Mouse (Mus musculus): Measurements from ENCODE around the gene Frmd8. TPM values are rescaled to one million over a fixed set of nuclear protein-coding genes. Genes with fewer than 3 reads are reported as not detected.

Gene Frmd8
- total and polyA plus RNA-seq, 3 experiments = 22.8 to 34.4 TPM; not detected in 1

GRCm38 (mm10) chr19:5923990-5924712 lies 49.1 kb upstream of the Frmd8 start (continued):
- TF ChIP-seq RAD21 (IDR thresholded peaks at IDR 0.05; ENCODE audit: low read depth, low read length) (peak; percentile 73), MAZ (IDR thresholded peaks at IDR 0.05; ENCODE audit: low read depth, low read length) (0 out of 2 replicates have a peak, but pooled peaks have one; percentile 50), POLR2AphosphoS5 (IDR thresholded peaks at IDR 0.05; ENCODE audit: borderline replicate concordance, low read depth, low read length) (no peak), TCF12 (IDR thresholded peaks at IDR 0.05; ENCODE audit: low read depth, low read length) (no peak), CTCF (IDR thresholded peaks at IDR 0.05 in 2 of 3, conservative IDR thresholded peaks at IDR 0.05 in 1 of 3; ENCODE audit: control insufficient read depth in 1 of 3, insufficient read depth in 1 of 3, low read depth in 2 of 3, low read length in 3 of 3, poor library complexity in 1 of 3, severe bottlenecking in 1 of 3) (peak; percentile 58 to 95 (median 90); a peak in 5 of 6 replicates), SIN3A (IDR thresholded peaks at IDR 0.05; ENCODE audit: low read length) (peak; percentile 75), ZNF384 (IDR thresholded peaks at IDR 0.05; ENCODE audit: low read depth, low read length) (no peak), TBP (IDR thresholded peaks at IDR 0.05; ENCODE audit: low read depth, low read length) (no peak)

- no peaks in the 10 kb centered on the region for H3K27me3 ChIP-seq (ENCODE audit: control insufficient read depth in 1 of 2, insufficient read depth in 2 of 2, low read length in 2 of 2)
- H3K4me3 ChIP-seq (ENCODE audit: control insufficient read depth in 1 of 2, insufficient read depth in 1 of 2, low read depth in 2 of 2, low read length in 2 of 2) = no peak overlapping the region
- no peak for TF ChIP-seq NRF1 (IDR thresholded peaks at IDR 0.05; ENCODE audit: insufficient read depth, low read depth, low read length, poor library complexity, severe bottlenecking)
- TF ChIP-seq CTCF (IDR thresholded peaks at IDR 0.05 in 2 of 3, conservative IDR thresholded peaks at IDR 0.05 in 1 of 3; ENCODE audit: control insufficient read depth in 1 of 3, insufficient read depth in 1 of 3, low read depth in 2 of 3, low read length in 3 of 3, poor library complexity in 1 of 3, severe bottlenecking in 1 of 3) = no peak
- TF ChIP-seq MYB (IDR thresholded peaks at IDR 0.05; ENCODE audit: low read depth, low read length) = no peak
- TF ChIP-seq UBTF (IDR thresholded peaks at IDR 0.05; ENCODE audit: borderline replicate concordance, insufficient read depth, low read depth, low read length) = no peak
- TF ChIP-seq NELFE (IDR thresholded peaks at IDR 0.05; ENCODE audit: low read depth, low read length) = no peak
- no peak for TF ChIP-seq TCF12 (IDR thresholded peaks at IDR 0.05; ENCODE audit: low read depth, low read length)
- TF ChIP-seq TAL1 (IDR thresholded peaks at IDR 0.05; ENCODE audit: low read length) = no peak
- no peak for TF ChIP-seq MXI1 (IDR thresholded peaks at IDR 0.05; ENCODE audit: low read depth, low read length)
- TF ChIP-seq POLR2AphosphoS5 (IDR thresholded peaks at IDR 0.05; ENCODE audit: borderline replicate concordance, low read depth, low read length) = no peak
- TF ChIP-seq EP300 (IDR thresholded peaks at IDR 0.05; ENCODE audit: low read depth in 1 of 2, low read length in 2 of 2) = no peak
- TF ChIP-seq RAD21 (IDR thresholded peaks at IDR 0.05; ENCODE audit: low read depth, low read length) = no peak
- TF ChIP-seq CHD1 (IDR thresholded peaks at IDR 0.05; ENCODE audit: low read depth, low read length) = no peak
- TF ChIP-seq RCOR1 (IDR thresholded peaks at IDR 0.05; ENCODE audit: low read depth, low read length) = no peak
- no peak for TF ChIP-seq KAT2A (conservative IDR thresholded peaks at IDR 0.05; ENCODE audit: low read depth, low read length)
- TF ChIP-seq CHD2 (IDR thresholded peaks at IDR 0.05; ENCODE audit: low read length) = no peak
- TF ChIP-seq USF1 (IDR thresholded peaks at IDR 0.05; ENCODE audit: low read depth, low read length) = no peak
- no peak for TF ChIP-seq MEF2A (IDR thresholded peaks at IDR 0.05; ENCODE audit: extremely low read depth, insufficient replicate concordance, low read depth, low read length, poor library complexity, severe bottlenecking)
- no peak for TF ChIP-seq MAFK (IDR thresholded peaks at IDR 0.05; ENCODE audit: borderline replicate concordance, low read depth, low read length)
- TF ChIP-seq JUND (IDR thresholded peaks at IDR 0.05; ENCODE audit: low read depth, low read length) = no peak
- no peaks in the 10 kb centered on the region for H3K79me2 ChIP-seq (ENCODE audit: control insufficient read depth, insufficient read depth, low read length, poor library complexity)
- no peak for DNase-seq (ENCODE audit: low read depth, low spot score)
- no peaks in the 10 kb centered on the region for H3K9me3 ChIP-seq (replicated peaks; ENCODE audit: insufficient read depth, low read length)
- H3K36me3 ChIP-seq (ENCODE audit: control insufficient read depth in 1 of 2, insufficient read depth in 2 of 2, low read length in 2 of 2) = peaks cover 0 to 12% of the 10 kb centered on the region in 2 experiments; a peak in 2 of 4 replicates
- peaks cover 12 to 16% of the 10 kb centered on the region in 2 experiments for H3K4me1 ChIP-seq (ENCODE audit: control insufficient read depth in 1 of 2, insufficient read depth in 2 of 2, low read length in 2 of 2)
- H3K27ac ChIP-seq (ENCODE audit: control insufficient read depth, low read depth, low read length) = peak overlapping the region; percentile 65
- H3K9ac ChIP-seq (ENCODE audit: control insufficient read depth, low read depth, low read length, poor library complexity, severe bottlenecking) = no peak overlapping the region
Measured at GRCm38 (mm10) chr19:5922963-5923362, 47.9 kb upstream of the Frmd8 start.
